Mouse (Mus musculus): ENCODE data around the gene Slc35d1.

Gene Slc35d1

DNA sequence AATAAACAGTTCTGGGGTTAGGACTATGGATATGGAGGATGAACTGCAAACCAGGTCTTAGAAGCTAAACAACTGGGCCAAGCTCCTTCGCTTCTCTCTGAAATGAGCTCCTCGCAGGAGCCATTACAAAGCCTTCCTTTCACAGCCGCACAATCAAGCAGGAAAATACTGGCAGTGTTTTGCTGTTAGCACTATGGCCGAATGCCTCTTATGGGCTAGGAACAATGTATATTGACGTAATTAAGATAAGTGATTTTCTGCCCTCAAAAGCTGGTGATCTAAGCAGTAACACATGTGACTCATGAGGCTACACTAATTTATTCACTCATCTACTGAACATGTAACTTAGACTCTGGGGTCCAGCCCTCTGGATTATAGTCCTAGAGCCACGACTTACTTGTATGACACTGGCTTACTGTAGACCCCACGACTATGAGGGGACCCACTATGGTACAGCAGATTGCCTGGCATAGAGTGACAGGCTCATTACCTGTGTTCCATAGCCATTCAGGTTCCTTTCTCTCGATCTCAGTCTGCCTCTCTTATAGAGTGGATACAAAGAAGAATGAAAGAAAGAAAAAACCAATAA is 34.6 kb downstream of the Slc35d1 start:
- DNase-seq: peak; percentile 30

GRCm38 (mm10) chr4:103179581-103179980 is 35.4 kb downstream of the Slc35d1 start:
- peak; percentile 82 for DNase-seq

DNA sequence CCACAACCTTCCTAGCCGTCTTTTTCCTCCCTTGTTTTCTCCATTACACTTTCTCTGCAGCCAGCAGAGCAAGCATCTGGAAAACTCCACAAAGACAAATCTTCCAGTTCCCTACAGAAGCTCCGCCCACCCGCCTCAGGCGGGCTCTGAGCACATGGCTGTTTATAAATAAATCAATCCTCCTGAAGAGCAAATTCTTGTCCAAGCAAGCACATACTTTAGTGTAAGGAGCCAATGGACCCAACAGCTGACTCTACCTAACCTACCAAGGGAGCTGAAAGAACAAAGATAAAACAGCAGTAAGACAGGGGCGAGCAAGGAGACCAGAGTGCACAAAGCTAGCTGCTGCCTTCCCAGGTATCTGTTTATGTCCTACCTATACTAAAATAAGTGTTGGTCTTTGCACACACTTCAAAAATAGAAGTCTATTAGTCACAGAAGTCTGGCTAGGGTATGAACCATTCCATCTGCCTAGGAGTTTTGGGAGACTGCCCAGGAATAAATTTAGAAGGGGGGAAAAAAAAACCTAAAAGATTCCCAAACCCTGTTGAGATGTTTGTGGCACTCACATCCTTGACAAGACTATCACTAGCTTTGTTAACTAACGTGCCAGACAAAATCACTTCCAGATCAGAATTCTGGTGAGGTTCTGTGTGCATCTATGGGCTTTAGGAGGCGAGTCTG is 36.2 kb downstream of the Slc35d1 start:
- DNase-seq: peak; percentile 89

DNA sequence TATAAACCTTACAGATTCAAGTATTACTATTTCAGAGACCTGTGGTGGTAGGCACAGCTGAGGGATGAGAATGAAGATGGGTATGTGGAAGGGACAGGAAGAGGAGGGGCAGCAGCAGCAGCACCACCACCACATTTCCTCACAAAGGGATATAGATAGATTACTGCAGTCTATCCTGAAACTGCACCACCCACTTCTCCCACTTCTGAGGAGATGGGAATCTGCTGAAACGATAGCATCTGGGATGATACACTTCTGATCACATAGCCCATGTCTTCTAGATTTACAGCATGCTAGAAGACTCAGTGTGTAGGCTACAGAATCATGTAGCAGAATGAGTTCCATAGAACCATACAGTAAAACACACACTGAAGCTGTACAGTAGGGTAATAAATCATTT is 37.3 kb downstream of the Slc35d1 start:
- peak; percentile 40 for DNase-seq

DNA sequence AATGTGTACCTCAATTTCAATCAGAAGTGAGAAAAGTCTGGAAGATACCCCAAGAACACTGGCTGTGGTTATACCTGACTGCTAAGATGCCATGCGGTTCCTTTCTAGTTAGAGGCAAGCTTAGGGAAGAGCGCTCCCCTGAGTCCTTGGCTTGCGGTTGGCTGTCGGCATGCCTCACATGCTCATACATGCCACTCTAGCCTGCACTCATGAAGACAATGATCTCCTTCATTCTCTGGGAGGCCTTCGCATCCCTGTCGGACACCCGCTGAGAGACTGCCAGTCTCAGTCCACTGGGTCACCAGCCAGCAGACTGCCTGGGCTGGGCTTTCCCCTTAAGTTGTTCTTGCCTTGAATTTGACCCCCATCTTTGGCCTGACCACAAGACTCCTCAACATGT is 41.0 kb downstream of the Slc35d1 start:
- peak; percentile 86 for DNase-seq

- peak; percentile 86 for DNase-seq
Measured at GRCm38 (mm10) chr4:103173507-103173906, 41.5 kb downstream of the Slc35d1 start.

GRCm38 (mm10) chr4:103171256-103171655 is 43.7 kb downstream of the Slc35d1 start:
- peak; percentile 28 for DNase-seq

DNA sequence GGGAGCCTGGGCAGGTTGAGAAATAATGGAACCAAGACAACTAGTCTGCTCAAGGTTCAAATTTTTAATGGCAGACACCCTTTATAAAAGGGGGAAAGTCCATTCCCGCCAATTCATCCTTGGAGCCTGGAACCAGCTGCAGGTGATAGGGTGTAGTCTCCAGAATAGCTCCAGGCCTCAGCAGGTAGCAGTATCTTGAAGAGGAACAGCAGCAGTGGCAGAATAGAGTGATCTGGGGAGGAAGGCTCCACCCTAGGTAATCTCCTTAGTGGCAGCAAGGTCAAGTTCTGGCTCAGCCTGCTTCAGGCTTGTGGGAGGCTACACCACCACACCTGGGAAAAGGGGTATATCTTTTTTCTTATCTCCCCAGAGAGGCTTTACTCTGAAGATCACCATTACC is 48.8 kb downstream of the Slc35d1 start:
- DNase-seq: peak; percentile 76

- DNase-seq: peak; percentile 65
Measured at GRCm38 (mm10) chr4:103158781-103159180, 56.2 kb downstream of the Slc35d1 start.

- no peak for DNase-seq
Measured at GRCm38 (mm10) chr4:103151946-103152345, 63.0 kb downstream of the Slc35d1 start.

- DNase-seq: peak; percentile 88
Measured at GRCm38 (mm10) chr4:103146339-103146738, 68.6 kb downstream of the Slc35d1 start.

- DNase-seq: no peak
Measured at GRCm38 (mm10) chr4:103136946-103137345, 78.0 kb downstream of the Slc35d1 start.

DNA sequence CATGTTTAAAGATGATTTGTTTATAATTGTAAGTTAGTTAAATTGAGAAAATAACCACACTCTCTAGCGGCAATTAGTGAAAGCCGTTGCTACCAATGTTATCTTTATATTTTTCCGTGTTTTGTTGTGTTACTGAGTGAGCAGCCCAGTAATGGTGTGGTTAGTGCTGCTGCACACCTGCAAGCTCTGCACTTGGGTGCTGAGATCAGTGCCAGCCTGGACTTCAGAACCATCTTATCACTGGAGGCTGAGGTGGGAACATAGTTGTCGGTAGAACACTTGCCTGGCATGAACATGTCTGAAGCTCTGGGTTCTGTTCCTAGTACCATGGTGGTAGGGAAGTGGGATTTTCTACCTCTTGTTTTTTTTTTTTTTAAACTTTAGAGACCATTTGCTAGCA is 88.4 kb downstream of the Slc35d1 start:
- no peak for DNase-seq

DNA sequence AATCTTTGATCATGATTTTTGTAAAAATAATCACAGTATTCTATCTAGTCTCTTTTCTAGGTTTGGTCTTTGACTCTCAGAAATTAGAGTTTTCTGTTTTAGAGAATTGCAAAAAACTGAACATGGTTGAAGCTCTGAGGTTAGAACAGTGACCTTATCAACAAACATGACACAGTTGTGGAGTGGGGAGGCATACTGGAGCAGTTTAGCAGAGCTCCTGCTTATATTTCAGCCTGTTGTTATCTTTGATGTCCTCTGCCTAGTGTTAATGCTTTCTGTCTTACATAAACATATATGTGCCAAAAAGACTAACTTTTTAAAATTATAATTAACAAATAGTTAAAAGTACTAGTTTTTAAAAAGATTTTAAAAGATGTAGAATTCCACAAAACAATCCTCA is 91.4 kb downstream of the Slc35d1 start:
- no peak for DNase-seq

DNA sequence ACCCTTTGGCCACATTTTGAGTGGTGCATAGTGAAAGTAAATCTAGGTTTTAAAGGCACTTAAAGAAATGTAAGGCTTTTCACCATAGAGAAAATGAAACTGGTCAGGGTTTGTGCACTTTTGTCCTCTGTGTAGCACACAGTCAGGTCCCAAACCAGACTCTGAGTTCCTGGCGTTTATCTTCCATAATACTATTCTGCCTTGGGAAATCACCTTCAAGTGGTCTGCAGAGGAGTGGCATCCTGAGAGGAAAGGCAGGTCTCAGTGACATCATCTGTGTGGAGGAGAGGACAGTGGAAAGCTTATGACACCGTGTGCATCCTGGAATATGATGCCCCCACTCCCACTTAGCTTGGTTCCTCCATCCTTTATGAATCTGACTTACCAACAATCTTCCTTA is 91.9 kb downstream of the Slc35d1 start:
- DNase-seq: peak; percentile 81

DNA sequence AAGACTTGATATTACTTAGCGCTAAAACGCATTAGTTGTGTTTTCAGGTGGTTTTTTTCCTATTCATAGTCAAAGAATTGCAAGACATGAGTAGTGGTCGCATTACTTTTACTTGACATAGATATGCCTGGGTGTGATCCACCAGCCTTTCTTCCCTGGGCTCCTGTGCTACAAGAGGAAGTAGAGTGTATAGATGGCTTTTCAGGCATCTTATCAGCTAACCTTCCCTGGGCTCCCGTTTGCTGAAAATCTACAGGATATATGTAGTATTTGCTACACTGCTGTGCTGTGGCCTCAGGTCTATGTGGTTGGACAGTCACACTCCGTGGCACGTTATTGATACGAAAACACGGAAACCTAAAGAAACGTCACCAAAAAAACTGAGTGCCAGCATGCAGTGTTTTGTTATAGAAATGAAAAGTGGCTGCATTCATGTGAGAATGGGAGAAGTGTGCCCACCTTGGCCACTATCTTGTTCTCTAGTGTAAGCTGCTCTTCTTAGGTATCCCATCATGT is 94.0 kb downstream of the Slc35d1 start:
- DNase-seq: no peak
